Mouse (Mus musculus) embryonic facial prominence, embryonic 11.5 days (tissue): ENCODE data around the gene Masp1. TPM values are rescaled to one million over a fixed set of nuclear protein-coding genes. Genes with fewer than 3 reads are reported as not detected.
A peak's percentile ranks its signal among the peaks of the same experiment; 100 is the strongest.

Experiments
- ATAC-seq: fragments of 200-750 bp; cut with Nextera tagmentation; replicated peaks from 2 replicates; pipeline ENCODE4 v1.8.0; 2017; ENCODE audit warnings: low read depth; ENCODE audit not compliant: insufficient number of reproducible peaks, low FRiP score, low TSS enrichment
- DNase-seq: peaks from one replicate; pipeline ENCODE4 v3.0.0-alpha.2; 2015; ENCODE audit warnings: low spot score
- H3K27ac ChIP-seq: fragments of 300-500 bp; sonication (generic); replicated peaks from 2 replicates; pipeline ENCODE4 v1.5.1; 2014; ENCODE audit warnings: mild to moderate bottlenecking, low read depth, low read length, control low read depth
- H3K27me3 ChIP-seq: fragments of 300-500 bp; sonication (generic); 2 replicates; pipeline ENCODE4 v1.6.1; 2014; ENCODE audit warnings: mild to moderate bottlenecking, low read length, moderate library complexity, mixed read lengths; ENCODE audit not compliant: control insufficient read depth, insufficient read depth
- H3K36me3 ChIP-seq: fragments of 300-500 bp; sonication (generic); replicated peaks from 2 replicates; pipeline ENCODE4 v1.6.1; 2014; ENCODE audit warnings: low read depth, mild to moderate bottlenecking, low read length, moderate library complexity, mixed read lengths; ENCODE audit not compliant: control insufficient read depth, insufficient read depth
- H3K4me1 ChIP-seq: fragments of 300-500 bp; sonication (generic); 2 replicates; pipeline ENCODE4 v1.6.1; 2014; ENCODE audit warnings: low read length, mixed read lengths; ENCODE audit not compliant: control insufficient read depth, insufficient read depth
- H3K4me2 ChIP-seq: fragments of 300-500 bp; sonication (generic); 2 replicates; pipeline ENCODE4 v1.6.1; 2014; ENCODE audit warnings: low read depth, mild to moderate bottlenecking, control low read depth, low read length, moderate library complexity
- H3K4me3 ChIP-seq: fragments of 300-500 bp; sonication (generic); 2 replicates; pipeline ENCODE4 v1.5.1; 2014; ENCODE audit warnings: low read depth, low read length, control low read depth
- H3K9ac ChIP-seq: fragments of 300-500 bp; sonication (generic); replicated peaks from 2 replicates; pipeline ENCODE4 v1.6.1; 2014; ENCODE audit warnings: mild to moderate bottlenecking, control low read depth, low read length
- H3K9me3 ChIP-seq: fragments of 300-500 bp; sonication (generic); replicated peaks from 2 replicates; pipeline ENCODE4 v1.6.1; 2016; ENCODE audit warnings: mild to moderate bottlenecking, low read length, inconsistent platforms, mixed read lengths; ENCODE audit not compliant: control insufficient read depth
- WGBS: fragments of 180-500 bp; shearing (Covaris S2); extraction: QIAGEN DNeasy Blood & Tissue Kit; methylation state at CpG from one replicate; pipeline ENCODE4 v1.1.7; 2014; 5-methylcytosine and 5-hydroxymethylcytosine counted together
- polyA plus RNA-seq: library from polyadenylated mRNA; unstranded; fragments of >200 nt; fragmentation: Nextera tagmentation; extraction: Ambion mirVana; gene quantifications from 2 replicates; pipeline ENCODE4 v1.2.1, GENCODE M21; 2014

The Masp1 gene
- polyA plus RNA-seq, 1 experiment from 2014 or later, result 3.9 TPM

- no peaks in the 10 kb centered on the region for H3K4me1 ChIP-seq
Measured at GRCm38 (mm10) chr16:23505904-23506687, 14.5 kb downstream of the Masp1 start.

GRCm38 (mm10) chr16:23504320-23504744, 16.3 kb downstream of the Masp1 start:
- H3K4me1 ChIP-seq, result no peaks in the 10 kb centered on the region
- H3K36me3 ChIP-seq, result no peaks in the 10 kb centered on the region
- H3K9me3 ChIP-seq, result no peaks in the 10 kb centered on the region
- H3K4me2 ChIP-seq, result no peak overlapping the region
- WGBS, result 34% methylated on average over 3 of the region's 3 CpGs
- ATAC-seq, result 0 out of 2 replicates have a peak, but pooled peaks have one; percentile 56
- H3K27me3 ChIP-seq, result no peaks in the 10 kb centered on the region
- DNase-seq, result no peak
- H3K27ac ChIP-seq, result no peak overlapping the region
- H3K4me3 ChIP-seq, result no peak overlapping the region
- H3K9ac ChIP-seq, result no peak overlapping the region

More at GRCm38 (mm10) chr16:23505904-23506687, 14.5 kb downstream of the Masp1 start:
- 32% methylated on average over 11 of the region's 11 CpGs for WGBS
- H3K9me3 ChIP-seq, result no peaks in the 10 kb centered on the region
- no peak for DNase-seq
- H3K27ac ChIP-seq, result no peak overlapping the region
- H3K27me3 ChIP-seq, result no peaks in the 10 kb centered on the region
- ATAC-seq, result no peak
- H3K4me3 ChIP-seq, result no peak overlapping the region
- no peak overlapping the region for H3K4me2 ChIP-seq
- no peak overlapping the region for H3K9ac ChIP-seq
- no peaks in the 10 kb centered on the region for H3K36me3 ChIP-seq

GRCm38 (mm10) chr16:23503351-23503750, 17.3 kb downstream of the Masp1 start:
- no peak for DNase-seq
- Histone ChIP-seq H3K27me3 (no peaks in the 10 kb centered on the region), H3K27ac (no peak overlapping the region), H3K4me2 (no peak overlapping the region), H3K36me3 (no peaks in the 10 kb centered on the region), H3K4me3 (no peak overlapping the region), H3K9ac (no peak overlapping the region), H3K9me3 (no peaks in the 10 kb centered on the region), H3K4me1 (no peaks in the 10 kb centered on the region)
- 72% methylated on average over 4 of the region's 4 CpGs for WGBS
- no peak for ATAC-seq

- Histone ChIP-seq H3K27me3 (no peaks in the 10 kb centered on the region), H3K4me2 (no peak overlapping the region), H3K36me3 (no peaks in the 10 kb centered on the region), H3K4me1 (no peaks in the 10 kb centered on the region), H3K27ac (no peak overlapping the region), H3K4me3 (no peak overlapping the region), H3K9me3 (no peaks in the 10 kb centered on the region), H3K9ac (no peak overlapping the region)
- ATAC-seq (no peak), DNase-seq (no peak)
- 72% methylated on average over 3 of the region's 3 CpGs for WGBS
Measured at GRCm38 (mm10) chr16:23502478-23502877, 18.1 kb downstream of the Masp1 start.

GRCm38 (mm10) chr16:23501288-23501687, 19.3 kb downstream of the Masp1 start:
- no peak overlapping the region for H3K9ac ChIP-seq
- no peak overlapping the region for H3K4me3 ChIP-seq
- DNase-seq (no peak), ATAC-seq (no peak)
- 90% methylated on average over 2 of the region's 2 CpGs for WGBS
- H3K36me3 ChIP-seq, result no peaks in the 10 kb centered on the region
- no peak overlapping the region for H3K4me2 ChIP-seq
- H3K4me1 ChIP-seq, result no peaks in the 10 kb centered on the region
- H3K27ac ChIP-seq, result no peak overlapping the region
- no peaks in the 10 kb centered on the region for H3K9me3 ChIP-seq
- no peaks in the 10 kb centered on the region for H3K27me3 ChIP-seq

GRCm38 (mm10) chr16:23500558-23500957, 20.1 kb downstream of the Masp1 start:
- H3K4me3 ChIP-seq, result no peak overlapping the region
- no peaks in the 10 kb centered on the region for H3K36me3 ChIP-seq
- no peaks in the 10 kb centered on the region for H3K27me3 ChIP-seq
- 79% methylated on average over 5 of the region's 5 CpGs for WGBS
- no peak overlapping the region for H3K27ac ChIP-seq
- H3K4me2 ChIP-seq, result no peak overlapping the region
- H3K9me3 ChIP-seq, result no peaks in the 10 kb centered on the region
- H3K9ac ChIP-seq, result no peak overlapping the region
- no peak for DNase-seq
- H3K4me1 ChIP-seq, result no peaks in the 10 kb centered on the region
- ATAC-seq, result no peak

- ATAC-seq, result no peak
- H3K27ac ChIP-seq, result no peak overlapping the region
- no peak for DNase-seq
- WGBS, result 68% methylated on average over 7 of the region's 7 CpGs
- no peaks in the 10 kb centered on the region for H3K27me3 ChIP-seq
- no peak overlapping the region for H3K4me3 ChIP-seq
- no peaks in the 10 kb centered on the region for H3K9me3 ChIP-seq
- H3K36me3 ChIP-seq, result no peaks in the 10 kb centered on the region
- no peak overlapping the region for H3K4me2 ChIP-seq
- H3K4me1 ChIP-seq, result no peaks in the 10 kb centered on the region
- H3K9ac ChIP-seq, result no peak overlapping the region
Measured at GRCm38 (mm10) chr16:23498691-23499131, 21.9 kb downstream of the Masp1 start.

GRCm38 (mm10) chr16:23497881-23498280, 22.7 kb downstream of the Masp1 start:
- Histone ChIP-seq H3K36me3 (no peaks in the 10 kb centered on the region), H3K27ac (no peak overlapping the region), H3K27me3 (no peaks in the 10 kb centered on the region), H3K9me3 (no peaks in the 10 kb centered on the region), H3K4me3 (no peak overlapping the region), H3K9ac (no peak overlapping the region), H3K4me1 (no peaks in the 10 kb centered on the region), H3K4me2 (no peak overlapping the region)
- WGBS, result 54% methylated on average over 1 of the region's 1 CpGs
- ATAC-seq (no peak), DNase-seq (no peak)
